8 mouse cellular contexts compared by ENCODE assay signal in the genomic region with DNA sequence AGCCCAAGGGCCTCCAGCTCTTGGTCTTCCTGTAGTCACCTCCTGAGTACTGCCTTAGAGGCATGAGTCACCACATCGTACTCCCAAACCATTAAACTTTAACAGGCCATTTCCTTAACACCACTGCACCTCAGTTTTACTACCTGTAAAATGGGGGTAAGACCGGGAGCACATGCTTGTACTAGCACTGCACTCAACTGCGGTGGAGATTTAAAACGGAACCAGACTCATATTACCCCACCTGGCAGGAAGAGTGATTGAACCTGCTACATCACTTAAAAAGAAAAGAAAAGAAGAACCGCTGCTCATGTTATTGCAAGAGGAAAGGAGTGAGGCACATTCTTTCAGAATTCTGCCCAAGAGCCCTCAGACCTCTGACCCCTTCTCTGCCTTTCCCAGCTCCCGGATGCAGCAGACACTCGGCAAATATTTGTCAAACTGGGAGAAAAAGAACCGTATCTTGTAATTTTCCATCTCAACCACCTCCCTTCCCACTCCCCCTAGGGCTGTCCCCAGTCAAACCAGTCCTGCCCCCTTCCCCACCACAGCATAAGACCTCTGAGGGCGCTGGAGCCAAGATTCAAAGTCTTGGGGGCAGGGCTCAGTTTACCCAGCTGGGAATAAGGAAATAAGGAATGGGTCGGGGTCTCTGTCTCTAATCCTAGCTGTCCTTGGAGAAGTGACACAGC. TPM values are rescaled to one million over a fixed set of nuclear protein-coding genes. Genes with fewer than 3 reads are reported as not detected.
DNase-seq lines count a peak whose midpoint lies in the region; ATAC-seq and TF ChIP-seq lines count a peak whose summit lies in the region.

No protein-coding gene starts in this region.

- H3K27me3 ChIP-seq in G1E (ENCODE audit: insufficient read depth, low read length): no peaks in the 10 kb centered on the region
- no peaks in the 10 kb centered on the region for H3K27me3 ChIP-seq in heart, postnatal 0 days (ENCODE audit: control insufficient read depth, insufficient read depth, low read length)
- H3K27me3 ChIP-seq in limb, embryonic 15.5 days: no peaks in the 10 kb centered on the region

- H3K4me1 ChIP-seq in G1E (ENCODE audit: insufficient read depth, low read depth, low read length): peaks cover 68% of the 10 kb centered on the region
- peaks cover 44% of the 10 kb centered on the region for H3K4me1 ChIP-seq in heart, postnatal 0 days (ENCODE audit: control insufficient read depth, insufficient read depth)
- peaks cover 47% of the 10 kb centered on the region for H3K4me1 ChIP-seq in limb, embryonic 15.5 days

- DNase-seq in CD4-positive helper T cell, adult 2 months (ENCODE audit: low read depth, low spot score): peak; percentile 66
- no peak for DNase-seq in G1E (ENCODE audit: low spot score)
- DNase-seq in heart, postnatal 0 days (ENCODE audit: low spot score): peak; percentile 34
- DNase-seq in neural tube, embryonic 10.5 days (ENCODE audit: extremely low spot score, low spot score): peak; percentile 29
- no peak for DNase-seq in urinary bladder, adult 2 months (ENCODE audit: low spot score)
- DNase-seq in adrenal gland, adult 2 months: no peak

- no peaks in the 10 kb centered on the region for H3K9me3 ChIP-seq in G1E (replicated peaks)
- H3K9me3 ChIP-seq in heart, postnatal 0 days (replicated peaks; ENCODE audit: control insufficient read depth, low read length): no peaks in the 10 kb centered on the region
- H3K9me3 ChIP-seq in limb, embryonic 15.5 days: no peaks in the 10 kb centered on the region

- peak overlapping the region; percentile 100 for H3K4me2 ChIP-seq in heart, postnatal 0 days (ENCODE audit: low read depth, low read length)
- H3K4me2 ChIP-seq in limb, embryonic 15.5 days: peak overlapping the region; percentile 95

- H3K4me3 ChIP-seq in G1E (ENCODE audit: low read depth, low read length): peak overlapping the region; percentile 77
- H3K4me3 ChIP-seq in heart, postnatal 0 days (ENCODE audit: low read depth, low read length): peak overlapping the region; percentile 99
- peak overlapping the region; percentile 98 for H3K4me3 ChIP-seq in limb, embryonic 15.5 days

- H3K9ac ChIP-seq in heart, postnatal 0 days (replicated peaks; ENCODE audit: low read depth, low read length): peak overlapping the region; percentile 84
- H3K9ac ChIP-seq in limb, embryonic 15.5 days: peak overlapping the region; percentile 87

- WGBS in heart, postnatal 0 days: 35% methylated on average over 10 of the region's 10 CpGs
- 19% methylated on average over 10 of the region's 10 CpGs for WGBS in limb, embryonic 15.5 days

- TF ChIP-seq EP300 in heart, postnatal 0 days (IDR thresholded peaks at IDR 0.05; ENCODE audit: low read depth): no peak

- peak overlapping the region; percentile 96 for H3K27ac ChIP-seq in heart, postnatal 0 days (ENCODE audit: low read depth)
- H3K27ac ChIP-seq in limb, embryonic 15.5 days: peak overlapping the region; percentile 97

- no peak for ATAC-seq in G1E (ENCODE audit: extremely low read depth, insufficient number of reproducible peaks, low FRiP score, poor library complexity, severe bottlenecking)
- 0 out of 2 replicates have a peak, but pooled peaks have one; percentile 6 for ATAC-seq in heart, postnatal 0 days (ENCODE audit: insufficient read depth, low read depth)
- ATAC-seq in limb, embryonic 15.5 days (ENCODE audit: insufficient number of reproducible peaks, low FRiP score, low TSS enrichment, low read depth): no peak
- ATAC-seq in megakaryocyte-erythroid progenitor cell, adult 5-6 weeks (replicated peaks; ENCODE audit: low FRiP score, low TSS enrichment, poor library complexity, severe bottlenecking): no peak

- no peak for TF ChIP-seq CTCF in G1E (IDR thresholded peaks at IDR 0.05; ENCODE audit: low read depth, low read length)
- no peak for TF ChIP-seq CTCF in heart, postnatal 0 days (IDR thresholded peaks at IDR 0.05; ENCODE audit: low read depth)

- H3K36me3 ChIP-seq in G1E (replicated peaks): peaks cover 49% of the 10 kb centered on the region
- H3K36me3 ChIP-seq in heart, postnatal 0 days (replicated peaks; ENCODE audit: control insufficient read depth, insufficient read depth, low read length): peaks cover 21% of the 10 kb centered on the region
- H3K36me3 ChIP-seq in limb, embryonic 15.5 days: peaks cover 25% of the 10 kb centered on the region

RNA-seq across cellular contexts. Expression of a gene that starts 2.5 kb away (rescaled TPM):
- total RNA-seq in G1E (2014; fragmentation: Nextera tagmentation): 146 and 171 TPM in 2 replicates
- total RNA-seq in G1E (2017): 239 and 292 TPM in 2 replicates
- polyA plus RNA-seq in G1E (2012): 560 and 712 TPM in 2 replicates
- 115 and 127 TPM in 2 replicates for total RNA-seq in heart, postnatal 0 days (2014; rRNA removed; ENCODE audit: low replicate concordance)
- polyA plus RNA-seq in heart, postnatal 0 days (2015; fragmentation: Nextera tagmentation; extraction: Ambion mirVana): 67.7 and 72.2 TPM in 2 replicates
- 73.8 and 84.0 TPM in 2 replicates for polyA plus RNA-seq in limb, embryonic 15.5 days (2015; fragmentation: Nextera tagmentation; extraction: Ambion mirVana)
- 133 and 146 TPM in 2 replicates for polyA plus RNA-seq in urinary bladder, adult 2 months (2012; rRNA removed)
- total RNA-seq in megakaryocyte-erythroid progenitor cell, adult 5-6 weeks (2014; fragmentation: Nextera tagmentation): 19.3 and 34.8 TPM in 2 replicates
- 27.9 and 53.7 TPM in 2 replicates for total RNA-seq in megakaryocyte-erythroid progenitor cell, adult 5-6 weeks (2017)
- total RNA-seq in adrenal gland, adult 2 months (2021): 10 to 100 TPM; 45.8 to 55.8 TPM
- polyA plus RNA-seq in adrenal gland, adult 2 months (2012; rRNA removed): 136 and 143 TPM in 2 replicates

RNA-seq across cellular contexts. Expression of a gene that starts 10.7 kb away (rescaled TPM):
- not detected in 2 replicates for total RNA-seq in G1E (2014; fragmentation: Nextera tagmentation)
- not detected in 2 replicates for total RNA-seq in G1E (2017)
- not detected in 2 replicates for polyA plus RNA-seq in G1E (2012)
- not detected in 2 replicates for total RNA-seq in heart, postnatal 0 days (2014; rRNA removed; ENCODE audit: low replicate concordance)
- 0.47 and 0.56 TPM in 2 replicates for polyA plus RNA-seq in heart, postnatal 0 days (2015; fragmentation: Nextera tagmentation; extraction: Ambion mirVana)
- polyA plus RNA-seq in limb, embryonic 15.5 days (2015; fragmentation: Nextera tagmentation; extraction: Ambion mirVana): 0.16 and 0.19 TPM in 2 replicates
- polyA plus RNA-seq in urinary bladder, adult 2 months (2012; rRNA removed): 0.04 and 0.29 TPM in 2 replicates
- not detected in 2 replicates for total RNA-seq in megakaryocyte-erythroid progenitor cell, adult 5-6 weeks (2014; fragmentation: Nextera tagmentation)
- not detected in 2 replicates for total RNA-seq in megakaryocyte-erythroid progenitor cell, adult 5-6 weeks (2017)
- not detected for total RNA-seq in adrenal gland, adult 2 months (2021)
- 0.09 and 0.68 TPM in 2 replicates for polyA plus RNA-seq in adrenal gland, adult 2 months (2012; rRNA removed)

RNA-seq across cellular contexts. Expression of a gene that starts 13.3 kb away (rescaled TPM):
- total RNA-seq in G1E (2014; fragmentation: Nextera tagmentation) (0.73 and 0.98 TPM in 2 replicates), G1E (2017) (0.06 and 0.11 TPM in 2 replicates)
- polyA plus RNA-seq in G1E (2012): 0.94 and 0.96 TPM in 2 replicates
- total RNA-seq in heart, postnatal 0 days (2014; rRNA removed; ENCODE audit: low replicate concordance): 80.7 and 108 TPM in 2 replicates
- 51.7 and 53.6 TPM in 2 replicates for polyA plus RNA-seq in heart, postnatal 0 days (2015; fragmentation: Nextera tagmentation; extraction: Ambion mirVana)
- 21.4 and 48.2 TPM in 2 replicates for polyA plus RNA-seq in limb, embryonic 15.5 days (2015; fragmentation: Nextera tagmentation; extraction: Ambion mirVana)
- polyA plus RNA-seq in urinary bladder, adult 2 months (2012; rRNA removed): 36.2 and 45.7 TPM in 2 replicates
- not detected in 2 replicates for total RNA-seq in megakaryocyte-erythroid progenitor cell, adult 5-6 weeks (2014; fragmentation: Nextera tagmentation)
- total RNA-seq in megakaryocyte-erythroid progenitor cell, adult 5-6 weeks (2017): not detected in 2 replicates
- total RNA-seq in adrenal gland, adult 2 months (2021): 1 to 10 TPM; 4.2 to 7.4 TPM
- polyA plus RNA-seq in adrenal gland, adult 2 months (2012; rRNA removed): 14.6 and 19.4 TPM in 2 replicates

RNA-seq across cellular contexts. Expression of a gene that starts 40.7 kb away (rescaled TPM):
- total RNA-seq in G1E (2014; fragmentation: Nextera tagmentation) (0.19 TPM in 1 of 2 replicates, not detected in the other), G1E (2017) (0.29 and 0.38 TPM in 2 replicates)
- polyA plus RNA-seq in G1E (2012): 0.50 and 0.61 TPM in 2 replicates
- 0.39 and 0.80 TPM in 2 replicates for total RNA-seq in heart, postnatal 0 days (2014; rRNA removed; ENCODE audit: low replicate concordance)
- 0.05 and 0.10 TPM in 2 replicates for polyA plus RNA-seq in heart, postnatal 0 days (2015; fragmentation: Nextera tagmentation; extraction: Ambion mirVana)
- polyA plus RNA-seq in limb, embryonic 15.5 days (2015; fragmentation: Nextera tagmentation; extraction: Ambion mirVana): 0.29 and 0.41 TPM in 2 replicates
- polyA plus RNA-seq in urinary bladder, adult 2 months (2012; rRNA removed): 1.5 and 2.6 TPM in 2 replicates
- 4.2 and 4.8 TPM in 2 replicates for total RNA-seq in megakaryocyte-erythroid progenitor cell, adult 5-6 weeks (2014; fragmentation: Nextera tagmentation)
- 52.4 and 77.0 TPM in 2 replicates for total RNA-seq in megakaryocyte-erythroid progenitor cell, adult 5-6 weeks (2017)
- 10 to 100 TPM in 1 of 2 experiments, 1 to 10 TPM in 1; 5.8 to 34.5 TPM for total RNA-seq in adrenal gland, adult 2 months (2021)
- 2.6 and 3.2 TPM in 2 replicates for polyA plus RNA-seq in adrenal gland, adult 2 months (2012; rRNA removed)

RNA-seq across cellular contexts. Expression of a gene that starts 41.0 kb away (rescaled TPM):
- total RNA-seq in G1E (2014; fragmentation: Nextera tagmentation) (13.8 and 14.2 TPM in 2 replicates), G1E (2017) (14.8 and 15.2 TPM in 2 replicates)
- polyA plus RNA-seq in G1E (2012): 7.7 and 8.4 TPM in 2 replicates
- 52.9 and 56.4 TPM in 2 replicates for total RNA-seq in heart, postnatal 0 days (2014; rRNA removed; ENCODE audit: low replicate concordance)
- 37.6 and 40.5 TPM in 2 replicates for polyA plus RNA-seq in heart, postnatal 0 days (2015; fragmentation: Nextera tagmentation; extraction: Ambion mirVana)
- 28.4 and 31.5 TPM in 2 replicates for polyA plus RNA-seq in limb, embryonic 15.5 days (2015; fragmentation: Nextera tagmentation; extraction: Ambion mirVana)
- 18.1 and 19.4 TPM in 2 replicates for polyA plus RNA-seq in urinary bladder, adult 2 months (2012; rRNA removed)
- 22.3 and 22.6 TPM in 2 replicates for total RNA-seq in megakaryocyte-erythroid progenitor cell, adult 5-6 weeks (2014; fragmentation: Nextera tagmentation)
- total RNA-seq in megakaryocyte-erythroid progenitor cell, adult 5-6 weeks (2017): 17.1 and 21.2 TPM in 2 replicates
- 10 to 100 TPM; 31.2 to 43.5 TPM for total RNA-seq in adrenal gland, adult 2 months (2021)
- polyA plus RNA-seq in adrenal gland, adult 2 months (2012; rRNA removed): 30.2 and 32.3 TPM in 2 replicates

Comparison
In these comparisons a context has a peak if more than half of its experiments do, and no peak if none do; other contexts are left out.
1. DNase-seq: peak in CD4-positive helper T cell, adult 2 months (single experiment), heart, postnatal 0 days (single experiment) and neural tube, embryonic 10.5 days (single experiment); none in G1E (single experiment), urinary bladder, adult 2 months (single experiment) and adrenal gland, adult 2 months (single experiment).
2. Peak in every context shown above with its lines, with median percentiles within 50 percentile points of each other: H3K4me3 ChIP-seq.